Comparison of ENCODE assay signal across 15 mouse cellular contexts in genomic region chr1:127576143-127576542, GRCm38 (mm10).
DNase-seq lines count a peak whose midpoint lies in the region; ATAC-seq lines count a peak whose summit lies in the region.
"Had no signal": no experiment of that assay in that cellular context is flagged by ENCODE, and none has a peak within 500 bp of the region (broad histone marks: within the 10 kb centered on the region; RNA-seq: fewer than 3 reads in every experiment).

No protein-coding gene starts in this region.

- H3K27me3 ChIP-seq in neural tube, embryonic 11.5 days (ENCODE audit: control insufficient read depth, insufficient read depth, low read length): peaks cover 13% of the 10 kb centered on the region; the same call in 1 of the 2 replicates
- H3K27me3 ChIP-seq in neural tube, embryonic 15.5 days (replicated peaks): peaks cover 2% of the 10 kb centered on the region; the same call in 1 of the 2 replicates
- H3K27me3 ChIP-seq in embryonic facial prominence, embryonic 11.5 days (ENCODE audit: control insufficient read depth, insufficient read depth, low read length): no peaks in the 10 kb centered on the region
- 0 out of 2 replicates have a peak, but pooled peaks cover 3% of the 10 kb centered on the region for H3K27me3 ChIP-seq in hindbrain, embryonic 14.5 days (ENCODE audit: control insufficient read depth, insufficient read depth, low read length)
- H3K27me3 ChIP-seq in neural tube, embryonic 14.5 days (ENCODE audit: control insufficient read depth, insufficient read depth, low read length): 0 out of 2 replicates have a peak, but pooled peaks cover 2% of the 10 kb centered on the region
- H3K27me3 ChIP-seq: CH12.LX; heart, embryonic 13.5 days; lung, embryonic 15.5 days; megakaryocyte, embryonic 14.5 days had no signal

- no peak overlapping the region for H3K27ac ChIP-seq in neural tube, embryonic 11.5 days (ENCODE audit: low read depth, low read length)
- H3K27ac ChIP-seq in neural tube, embryonic 15.5 days (replicated peaks): no peak overlapping the region
- H3K27ac ChIP-seq in embryonic facial prominence, embryonic 11.5 days (replicated peaks; ENCODE audit: low read depth, low read length): no peak overlapping the region
- H3K27ac ChIP-seq in hindbrain, embryonic 14.5 days: 0 out of 2 replicates have a peak overlapping the region, but pooled peaks have one; percentile 2
- H3K27ac ChIP-seq in neural tube, embryonic 14.5 days (ENCODE audit: low read depth, low read length): no peak overlapping the region
- H3K27ac ChIP-seq: heart, embryonic 13.5 days; left cerebral cortex, adult 2 months; lung, embryonic 15.5 days had no signal

- no peaks in the 10 kb centered on the region for H3K36me3 ChIP-seq in neural tube, embryonic 11.5 days (ENCODE audit: control insufficient read depth, insufficient read depth, low read length)
- no peaks in the 10 kb centered on the region for H3K36me3 ChIP-seq in neural tube, embryonic 15.5 days
- H3K36me3 ChIP-seq in embryonic facial prominence, embryonic 11.5 days (replicated peaks; ENCODE audit: control insufficient read depth, insufficient read depth, low read depth, low read length): no peaks in the 10 kb centered on the region
- H3K36me3 ChIP-seq in hindbrain, embryonic 14.5 days (replicated peaks; ENCODE audit: control insufficient read depth, insufficient read depth): no peaks in the 10 kb centered on the region
- no peaks in the 10 kb centered on the region for H3K36me3 ChIP-seq in neural tube, embryonic 14.5 days (ENCODE audit: control insufficient read depth, insufficient read depth, low read length)
- H3K36me3 ChIP-seq: heart, embryonic 13.5 days; lung, embryonic 15.5 days had no signal

- no peak overlapping the region for H3K4me3 ChIP-seq in neural tube, embryonic 11.5 days (ENCODE audit: low read depth, low read length)
- H3K4me3 ChIP-seq in neural tube, embryonic 15.5 days (replicated peaks): no peak overlapping the region
- H3K4me3 ChIP-seq in embryonic facial prominence, embryonic 11.5 days (ENCODE audit: low read depth, low read length): no peak overlapping the region
- H3K4me3 ChIP-seq in hindbrain, embryonic 14.5 days (replicated peaks; ENCODE audit: low read length): no peak overlapping the region
- H3K4me3 ChIP-seq in neural tube, embryonic 14.5 days (ENCODE audit: low read depth, low read length): no peak overlapping the region
- H3K4me3 ChIP-seq: heart, embryonic 13.5 days; left cerebral cortex, adult 2 months; lung, embryonic 15.5 days; megakaryocyte, embryonic 14.5 days had no signal

- peaks cover 16% of the 10 kb centered on the region for H3K4me1 ChIP-seq in neural tube, embryonic 11.5 days (ENCODE audit: control insufficient read depth, insufficient read depth, low read length)
- H3K4me1 ChIP-seq in neural tube, embryonic 15.5 days: peaks cover 29% of the 10 kb centered on the region
- no peaks in the 10 kb centered on the region for H3K4me1 ChIP-seq in embryonic facial prominence, embryonic 11.5 days (ENCODE audit: control insufficient read depth, insufficient read depth, low read length)
- H3K4me1 ChIP-seq in hindbrain, embryonic 14.5 days (replicated peaks; ENCODE audit: control insufficient read depth, insufficient read depth, low read length): peaks cover 21% of the 10 kb centered on the region
- peaks cover 17% of the 10 kb centered on the region; the same call in 1 of the 2 replicates for H3K4me1 ChIP-seq in neural tube, embryonic 14.5 days (ENCODE audit: control insufficient read depth, insufficient read depth, low read length)
- H3K4me1 ChIP-seq: lung, embryonic 15.5 days had no signal

- no peak overlapping the region for H3K9ac ChIP-seq in neural tube, embryonic 11.5 days (ENCODE audit: low read length)
- no peak overlapping the region for H3K9ac ChIP-seq in neural tube, embryonic 15.5 days (replicated peaks)
- no peak overlapping the region for H3K9ac ChIP-seq in embryonic facial prominence, embryonic 11.5 days (replicated peaks; ENCODE audit: low read length)
- H3K9ac ChIP-seq in hindbrain, embryonic 14.5 days: no peak overlapping the region
- H3K9ac ChIP-seq in neural tube, embryonic 14.5 days (replicated peaks; ENCODE audit: low read depth, low read length): no peak overlapping the region
- H3K9ac ChIP-seq: heart, embryonic 13.5 days; lung, embryonic 15.5 days had no signal

- H3K4me2 ChIP-seq in neural tube, embryonic 11.5 days (ENCODE audit: low read depth): no peak overlapping the region
- H3K4me2 ChIP-seq in neural tube, embryonic 15.5 days: no peak overlapping the region
- no peak overlapping the region for H3K4me2 ChIP-seq in embryonic facial prominence, embryonic 11.5 days (ENCODE audit: low read depth, low read length)
- no peak overlapping the region for H3K4me2 ChIP-seq in hindbrain, embryonic 14.5 days (replicated peaks)
- H3K4me2 ChIP-seq in neural tube, embryonic 14.5 days (ENCODE audit: low read depth, low read length): no peak overlapping the region
- H3K4me2 ChIP-seq: heart, embryonic 13.5 days; lung, embryonic 15.5 days had no signal

- WGBS in neural tube, embryonic 11.5 days: 21% methylated on average over 3 of the region's 3 CpGs
- 24% methylated on average over 3 of the region's 3 CpGs for WGBS in neural tube, embryonic 15.5 days
- 30% methylated on average over 3 of the region's 3 CpGs for WGBS in embryonic facial prominence, embryonic 11.5 days
- 25% methylated on average over 3 of the region's 3 CpGs for WGBS in hindbrain, embryonic 14.5 days
- 10% methylated on average over 3 of the region's 3 CpGs for WGBS in neural tube, embryonic 14.5 days

- peak; percentile 36; the same call in 1 of the 2 replicates for ATAC-seq in neural tube, embryonic 11.5 days (ENCODE audit: insufficient read depth, low FRiP score, low TSS enrichment)
- no peak for ATAC-seq in neural tube, embryonic 15.5 days (ENCODE audit: low FRiP score)
- ATAC-seq in embryonic facial prominence, embryonic 11.5 days (replicated peaks; ENCODE audit: insufficient number of reproducible peaks, low FRiP score, low TSS enrichment, low read depth): peak; percentile 53; the same call in 1 of the 2 replicates
- peak; percentile 32; the same call in 1 of the 2 replicates for ATAC-seq in hindbrain, embryonic 14.5 days (ENCODE audit: low FRiP score)
- 0 out of 2 replicates have a peak, but pooled peaks have one; percentile 10 for ATAC-seq in neural tube, embryonic 14.5 days (ENCODE audit: low read depth)

- no peaks in the 10 kb centered on the region for H3K9me3 ChIP-seq in neural tube, embryonic 11.5 days (ENCODE audit: control insufficient read depth, low read length)
- no peaks in the 10 kb centered on the region for H3K9me3 ChIP-seq in neural tube, embryonic 15.5 days (replicated peaks)
- H3K9me3 ChIP-seq in embryonic facial prominence, embryonic 11.5 days (replicated peaks; ENCODE audit: control insufficient read depth, low read length): no peaks in the 10 kb centered on the region
- H3K9me3 ChIP-seq in hindbrain, embryonic 14.5 days (ENCODE audit: control insufficient read depth, low read length): no peaks in the 10 kb centered on the region
- no peaks in the 10 kb centered on the region for H3K9me3 ChIP-seq in neural tube, embryonic 14.5 days (ENCODE audit: control insufficient read depth, low read length)
- H3K9me3 ChIP-seq: heart, embryonic 13.5 days; lung, embryonic 15.5 days; megakaryocyte, embryonic 14.5 days had no signal

- no peak for DNase-seq in neural tube, embryonic 11.5 days (ENCODE audit: low spot score)
- DNase-seq in embryonic facial prominence, embryonic 11.5 days (ENCODE audit: low spot score): no peak
- no peak for DNase-seq in hindbrain, embryonic 14.5 days (ENCODE audit: low spot score)
- DNase-seq in left cerebral cortex, adult 11 months (ENCODE audit: low spot score): no peak
- DNase-seq in layer of hippocampus, adult 8-10 months (ENCODE audit: low spot score in 2 of 2): no peak
- DNase-seq: adrenal gland, adult 2 months; cerebellum, postnatal 14 days; kidney, postnatal 25 days had no signal
